Mouse (Mus musculus): ENCODE measurements around the gene Slc25a19. TPM values are rescaled to one million over a fixed set of nuclear protein-coding genes. Genes with fewer than 3 reads are reported as not detected.

The Slc25a19 gene
- polyA plus RNA-seq, 1 experiment from 2014 or later = 24.3 TPM

GRCm38 (mm10) chr11:115590526-115591075, 37.5 kb downstream of the Slc25a19 start:
- Histone ChIP-seq H3K4me1 (ENCODE audit: control insufficient read depth, insufficient read depth, low read length) (no peaks in the 10 kb centered on the region), H3K9me3 (ENCODE audit: control insufficient read depth, low read depth, low read length) (no peaks in the 10 kb centered on the region), H3K36me3 (ENCODE audit: control insufficient read depth, insufficient read depth, low read length) (peaks cover 83% of the 10 kb centered on the region), H3K4me3 (ENCODE audit: low read depth, low read length) (no peak overlapping the region), H3K4me2 (replicated peaks; ENCODE audit: low read depth, low read length) (no peak overlapping the region), H3K27ac (ENCODE audit: low read length) (no peak overlapping the region), H3K27me3 (ENCODE audit: control insufficient read depth, insufficient read depth, low read length) (no peaks in the 10 kb centered on the region), H3K9ac (replicated peaks; ENCODE audit: low read depth, low read length) (no peak overlapping the region)
- 92% methylated on average over 2 of the region's 2 CpGs for WGBS
- no peak for ATAC-seq (ENCODE audit: insufficient number of reproducible peaks, insufficient read depth, low FRiP score, low read depth)

GRCm38 (mm10) chr11:115587984-115588383, 40.1 kb downstream of the Slc25a19 start:
- no peak for ATAC-seq (ENCODE audit: insufficient number of reproducible peaks, insufficient read depth, low FRiP score, low read depth)
- Histone ChIP-seq H3K27ac (ENCODE audit: low read length) (no peak overlapping the region), H3K36me3 (ENCODE audit: control insufficient read depth, insufficient read depth, low read length) (peaks cover 90% of the 10 kb centered on the region), H3K4me3 (ENCODE audit: low read depth, low read length) (no peak overlapping the region), H3K4me2 (replicated peaks; ENCODE audit: low read depth, low read length) (no peak overlapping the region), H3K4me1 (ENCODE audit: control insufficient read depth, insufficient read depth, low read length) (no peaks in the 10 kb centered on the region), H3K27me3 (ENCODE audit: control insufficient read depth, insufficient read depth, low read length) (no peaks in the 10 kb centered on the region), H3K9me3 (ENCODE audit: control insufficient read depth, low read depth, low read length) (no peaks in the 10 kb centered on the region), H3K9ac (replicated peaks; ENCODE audit: low read depth, low read length) (no peak overlapping the region)
- 80% methylated on average over 9 of the region's 9 CpGs for WGBS

GRCm38 (mm10) chr11:115586403-115586802, 41.7 kb downstream of the Slc25a19 start:
- H3K27ac ChIP-seq (ENCODE audit: low read length) = no peak overlapping the region
- H3K27me3 ChIP-seq (ENCODE audit: control insufficient read depth, insufficient read depth, low read length) = no peaks in the 10 kb centered on the region
- 87% methylated on average over 9 of the region's 9 CpGs for WGBS
- H3K4me2 ChIP-seq (replicated peaks; ENCODE audit: low read depth, low read length) = no peak overlapping the region
- no peaks in the 10 kb centered on the region for H3K9me3 ChIP-seq (ENCODE audit: control insufficient read depth, low read depth, low read length)
- ATAC-seq (ENCODE audit: insufficient number of reproducible peaks, insufficient read depth, low FRiP score, low read depth) = no peak
- peaks cover 92% of the 10 kb centered on the region for H3K36me3 ChIP-seq (ENCODE audit: control insufficient read depth, insufficient read depth, low read length)
- H3K4me3 ChIP-seq (ENCODE audit: low read depth, low read length) = no peak overlapping the region
- H3K4me1 ChIP-seq (ENCODE audit: control insufficient read depth, insufficient read depth, low read length) = no peaks in the 10 kb centered on the region
- no peak overlapping the region for H3K9ac ChIP-seq (replicated peaks; ENCODE audit: low read depth, low read length)

GRCm38 (mm10) chr11:115585573-115586100, 42.5 kb downstream of the Slc25a19 start:
- no peaks in the 10 kb centered on the region for H3K9me3 ChIP-seq (ENCODE audit: control insufficient read depth, low read depth, low read length)
- H3K4me2 ChIP-seq (replicated peaks; ENCODE audit: low read depth, low read length) = no peak overlapping the region
- no peak overlapping the region for H3K9ac ChIP-seq (replicated peaks; ENCODE audit: low read depth, low read length)
- no peak for ATAC-seq (ENCODE audit: insufficient number of reproducible peaks, insufficient read depth, low FRiP score, low read depth)
- 88% methylated on average over 7 of the region's 7 CpGs for WGBS
- no peak overlapping the region for H3K27ac ChIP-seq (ENCODE audit: low read length)
- peaks cover 91% of the 10 kb centered on the region for H3K36me3 ChIP-seq (ENCODE audit: control insufficient read depth, insufficient read depth, low read length)
- no peaks in the 10 kb centered on the region for H3K4me1 ChIP-seq (ENCODE audit: control insufficient read depth, insufficient read depth, low read length)
- no peaks in the 10 kb centered on the region for H3K27me3 ChIP-seq (ENCODE audit: control insufficient read depth, insufficient read depth, low read length)
- H3K4me3 ChIP-seq (ENCODE audit: low read depth, low read length) = no peak overlapping the region

- no peak overlapping the region for H3K27ac ChIP-seq (ENCODE audit: low read length)
- H3K36me3 ChIP-seq (ENCODE audit: control insufficient read depth, insufficient read depth, low read length) = peaks cover 90% of the 10 kb centered on the region
- no peaks in the 10 kb centered on the region for H3K4me1 ChIP-seq (ENCODE audit: control insufficient read depth, insufficient read depth, low read length)
- H3K9me3 ChIP-seq (ENCODE audit: control insufficient read depth, low read depth, low read length) = no peaks in the 10 kb centered on the region
- 82% methylated on average over 10 of the region's 10 CpGs for WGBS
- H3K9ac ChIP-seq (replicated peaks; ENCODE audit: low read depth, low read length) = no peak overlapping the region
- H3K27me3 ChIP-seq (ENCODE audit: control insufficient read depth, insufficient read depth, low read length) = no peaks in the 10 kb centered on the region
- no peak overlapping the region for H3K4me2 ChIP-seq (replicated peaks; ENCODE audit: low read depth, low read length)
- no peak for ATAC-seq (ENCODE audit: insufficient number of reproducible peaks, insufficient read depth, low FRiP score, low read depth)
- no peak overlapping the region for H3K4me3 ChIP-seq (ENCODE audit: low read depth, low read length)
Measured at GRCm38 (mm10) chr11:115584376-115585073, 43.6 kb downstream of the Slc25a19 start.

- no peak overlapping the region for H3K9ac ChIP-seq (replicated peaks; ENCODE audit: low read depth, low read length)
- H3K36me3 ChIP-seq (ENCODE audit: control insufficient read depth, insufficient read depth, low read length) = peaks cover 95% of the 10 kb centered on the region
- H3K4me1 ChIP-seq (ENCODE audit: control insufficient read depth, insufficient read depth, low read length) = no peaks in the 10 kb centered on the region
- no peaks in the 10 kb centered on the region for H3K9me3 ChIP-seq (ENCODE audit: control insufficient read depth, low read depth, low read length)
- WGBS = 77% methylated on average over 10 of the region's 10 CpGs
- H3K4me2 ChIP-seq (replicated peaks; ENCODE audit: low read depth, low read length) = no peak overlapping the region
- H3K4me3 ChIP-seq (ENCODE audit: low read depth, low read length) = no peak overlapping the region
- no peak for ATAC-seq (ENCODE audit: insufficient number of reproducible peaks, insufficient read depth, low FRiP score, low read depth)
- no peak overlapping the region for H3K27ac ChIP-seq (ENCODE audit: low read length)
- H3K27me3 ChIP-seq (ENCODE audit: control insufficient read depth, insufficient read depth, low read length) = no peaks in the 10 kb centered on the region
Measured at GRCm38 (mm10) chr11:115582913-115583606, 45.0 kb downstream of the Slc25a19 start.

GRCm38 (mm10) chr11:115579080-115579479, 49.0 kb downstream of the Slc25a19 start:
- H3K4me1 ChIP-seq (ENCODE audit: control insufficient read depth, insufficient read depth, low read length) = no peaks in the 10 kb centered on the region
- no peak overlapping the region for H3K9ac ChIP-seq (replicated peaks; ENCODE audit: low read depth, low read length)
- peaks cover 61% of the 10 kb centered on the region for H3K36me3 ChIP-seq (ENCODE audit: control insufficient read depth, insufficient read depth, low read length)
- H3K9me3 ChIP-seq (ENCODE audit: control insufficient read depth, low read depth, low read length) = no peaks in the 10 kb centered on the region
- ATAC-seq (ENCODE audit: insufficient number of reproducible peaks, insufficient read depth, low FRiP score, low read depth) = no peak
- no peak overlapping the region for H3K27ac ChIP-seq (ENCODE audit: low read length)
- H3K4me3 ChIP-seq (ENCODE audit: low read depth, low read length) = no peak overlapping the region
- H3K27me3 ChIP-seq (ENCODE audit: control insufficient read depth, insufficient read depth, low read length) = no peaks in the 10 kb centered on the region
- H3K4me2 ChIP-seq (replicated peaks; ENCODE audit: low read depth, low read length) = no peak overlapping the region

- H3K4me1 ChIP-seq (ENCODE audit: control insufficient read depth, insufficient read depth, low read length) = peaks cover 7% of the 10 kb centered on the region; the same call in 1 of the 2 replicates
- WGBS = 14% methylated on average over 7 of the region's 7 CpGs
- H3K27ac ChIP-seq (ENCODE audit: low read length) = no peak overlapping the region
- H3K4me3 ChIP-seq (ENCODE audit: low read depth, low read length) = peak overlapping the region; percentile 97
- H3K27me3 ChIP-seq (ENCODE audit: control insufficient read depth, insufficient read depth, low read length) = no peaks in the 10 kb centered on the region
- no peak for ATAC-seq (ENCODE audit: insufficient number of reproducible peaks, insufficient read depth, low FRiP score, low read depth)
- no peaks in the 10 kb centered on the region for H3K9me3 ChIP-seq (ENCODE audit: control insufficient read depth, low read depth, low read length)
- peak overlapping the region; percentile 76 for H3K9ac ChIP-seq (replicated peaks; ENCODE audit: low read depth, low read length)
- H3K36me3 ChIP-seq (ENCODE audit: control insufficient read depth, insufficient read depth, low read length) = peaks cover 37% of the 10 kb centered on the region
- peak overlapping the region; percentile 61 for H3K4me2 ChIP-seq (replicated peaks; ENCODE audit: low read depth, low read length)
Measured at GRCm38 (mm10) chr11:115564961-115565360, 63.1 kb downstream of the Slc25a19 start.

Data from stomach, embryonic 14.5 days (tissue).